Mouse (Mus musculus): ENCODE measurements at regions not wholly inside any gene's neighbourhood (a gene's known extent, or its start where the extent isn't known, plus 50 kb on each side); places are given as distances from the start of the nearest gene placed in this dataset.
A peak's percentile ranks its signal among the peaks of the same experiment; 100 is the strongest.

GRCm38 (mm10) chr3:21524426-21524937, 552.0 kb upstream of the Tbl1xr1 start:
- H3K4me1 ChIP-seq (ENCODE audit: control insufficient read depth, insufficient read depth, low read length): no peaks in the 10 kb centered on the region
- no peak overlapping the region for H3K4me3 ChIP-seq (ENCODE audit: low read length)
- ATAC-seq: no peak
- H3K9me3 ChIP-seq (ENCODE audit: control insufficient read depth, low read length): no peaks in the 10 kb centered on the region
- 50% methylated on average over 1 of the region's 1 CpGs for WGBS
- H3K9ac ChIP-seq (ENCODE audit: low read depth, low read length): no peak overlapping the region
- no peaks in the 10 kb centered on the region for H3K27me3 ChIP-seq (replicated peaks; ENCODE audit: control insufficient read depth, insufficient read depth, low read length)
- H3K4me2 ChIP-seq (ENCODE audit: low read depth, low read length): no peak overlapping the region
- H3K36me3 ChIP-seq (ENCODE audit: control insufficient read depth, insufficient read depth, low read length): no peaks in the 10 kb centered on the region
- no peak overlapping the region for H3K27ac ChIP-seq (ENCODE audit: low read length)

DNA sequence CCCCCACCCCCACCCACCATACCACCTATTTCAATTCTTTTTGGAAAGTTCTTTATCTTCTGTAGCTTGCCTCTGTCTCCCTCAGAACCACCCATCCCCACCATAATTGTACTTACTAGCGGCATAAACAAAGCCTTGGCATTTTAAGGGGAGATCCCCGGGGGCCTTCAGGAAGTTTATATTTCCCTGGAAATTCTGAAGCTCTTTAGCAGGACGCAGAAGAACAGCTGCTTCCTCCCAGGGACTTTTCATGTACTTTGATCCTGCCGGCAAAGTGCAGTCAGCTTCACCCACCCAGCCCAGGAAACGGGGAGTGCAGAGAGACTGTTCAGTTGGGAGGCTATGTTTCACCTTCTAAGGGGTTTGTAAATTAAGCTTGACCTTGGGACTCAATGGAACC, 545.6 kb upstream of the Tbl1xr1 start:
- ATAC-seq: peak; percentile 62
- no peak overlapping the region for H3K4me3 ChIP-seq (ENCODE audit: low read length)

GRCm38 (mm10) chr3:21539138-21539537, 537.3 kb upstream of the Tbl1xr1 start:
- H3K4me3 ChIP-seq (ENCODE audit: low read length): no peak overlapping the region
- no peaks in the 10 kb centered on the region for H3K36me3 ChIP-seq (ENCODE audit: control insufficient read depth, insufficient read depth, low read length)
- no peak for ATAC-seq
- no peak overlapping the region for H3K4me2 ChIP-seq (ENCODE audit: low read depth, low read length)
- no peaks in the 10 kb centered on the region for H3K4me1 ChIP-seq (ENCODE audit: control insufficient read depth, insufficient read depth, low read length)
- 64% methylated on average over 2 of the region's 2 CpGs for WGBS
- no peak overlapping the region for H3K27ac ChIP-seq (ENCODE audit: low read length)
- H3K9me3 ChIP-seq (ENCODE audit: control insufficient read depth, low read length): no peaks in the 10 kb centered on the region
- H3K27me3 ChIP-seq (replicated peaks; ENCODE audit: control insufficient read depth, insufficient read depth, low read length): no peaks in the 10 kb centered on the region
- no peak overlapping the region for H3K9ac ChIP-seq (ENCODE audit: low read depth, low read length)

More for the DNA sequence above, 545.6 kb upstream of the Tbl1xr1 start:
- Histone ChIP-seq H3K4me1 (ENCODE audit: control insufficient read depth, insufficient read depth, low read length) (peaks cover 3% of the 10 kb centered on the region; the same call in 1 of the 2 replicates), H3K9ac (ENCODE audit: low read depth, low read length) (no peak overlapping the region), H3K9me3 (ENCODE audit: control insufficient read depth, low read length) (no peaks in the 10 kb centered on the region), H3K27ac (ENCODE audit: low read length) (no peak overlapping the region), H3K4me2 (ENCODE audit: low read depth, low read length) (no peak overlapping the region), H3K36me3 (ENCODE audit: control insufficient read depth, insufficient read depth, low read length) (no peaks in the 10 kb centered on the region), H3K27me3 (replicated peaks; ENCODE audit: control insufficient read depth, insufficient read depth, low read length) (no peaks in the 10 kb centered on the region)
- 27% methylated on average over 5 of the region's 5 CpGs for WGBS

- ATAC-seq: no peak
- WGBS: 47% methylated on average over 2 of the region's 2 CpGs
- H3K9ac ChIP-seq (ENCODE audit: low read depth, low read length): no peak overlapping the region
These were observed 532.0 kb upstream of the Tbl1xr1 start for GRCm38 (mm10) chr3:21544456-21544855.

GRCm38 (mm10) chr3:21545156-21545893, 531.1 kb upstream of the Tbl1xr1 start:
- Histone ChIP-seq H3K4me2 (ENCODE audit: low read depth, low read length) (no peak overlapping the region), H3K36me3 (ENCODE audit: control insufficient read depth, insufficient read depth, low read length) (no peaks in the 10 kb centered on the region), H3K9ac (ENCODE audit: low read depth, low read length) (no peak overlapping the region), H3K27me3 (replicated peaks; ENCODE audit: control insufficient read depth, insufficient read depth, low read length) (no peaks in the 10 kb centered on the region), H3K27ac (ENCODE audit: low read length) (no peak overlapping the region), H3K9me3 (ENCODE audit: control insufficient read depth, low read length) (no peaks in the 10 kb centered on the region), H3K4me3 (ENCODE audit: low read length) (no peak overlapping the region), H3K4me1 (ENCODE audit: control insufficient read depth, insufficient read depth, low read length) (no peaks in the 10 kb centered on the region)
- WGBS: 52% methylated on average over 5 of the region's 5 CpGs
- ATAC-seq: no peak

More at GRCm38 (mm10) chr3:21544456-21544855, 532.0 kb upstream of the Tbl1xr1 start:
- Histone ChIP-seq H3K36me3 (ENCODE audit: control insufficient read depth, insufficient read depth, low read length) (no peaks in the 10 kb centered on the region), H3K4me3 (ENCODE audit: low read length) (no peak overlapping the region), H3K4me1 (ENCODE audit: control insufficient read depth, insufficient read depth, low read length) (no peaks in the 10 kb centered on the region), H3K27me3 (replicated peaks; ENCODE audit: control insufficient read depth, insufficient read depth, low read length) (no peaks in the 10 kb centered on the region), H3K9me3 (ENCODE audit: control insufficient read depth, low read length) (no peaks in the 10 kb centered on the region), H3K27ac (ENCODE audit: low read length) (no peak overlapping the region), H3K4me2 (ENCODE audit: low read depth, low read length) (no peak overlapping the region)

DNA sequence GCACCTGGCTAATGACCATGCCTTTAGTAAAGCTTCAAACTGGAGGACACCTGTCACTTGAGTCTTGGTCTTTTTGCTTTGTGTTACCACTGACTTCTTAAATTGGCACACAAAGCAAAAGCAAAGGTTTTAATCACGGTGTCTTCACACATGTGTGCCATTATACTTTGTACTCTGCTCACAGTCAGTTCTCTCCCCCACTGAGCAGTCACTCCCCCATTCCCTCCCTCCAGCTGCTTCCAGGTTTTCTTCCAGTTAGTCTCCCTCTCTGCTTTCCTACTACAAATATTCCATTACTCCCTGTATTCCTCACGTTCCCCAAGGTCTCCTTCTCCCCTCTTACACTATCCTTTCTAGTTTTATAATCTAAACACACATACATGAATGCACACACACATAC, 530.0 kb upstream of the Tbl1xr1 start:
- Histone ChIP-seq H3K9ac (ENCODE audit: low read depth, low read length) (no peak overlapping the region), H3K36me3 (ENCODE audit: control insufficient read depth, insufficient read depth, low read length) (no peaks in the 10 kb centered on the region), H3K4me3 (ENCODE audit: low read length) (no peak overlapping the region), H3K4me2 (ENCODE audit: low read depth, low read length) (no peak overlapping the region), H3K4me1 (ENCODE audit: control insufficient read depth, insufficient read depth, low read length) (no peaks in the 10 kb centered on the region), H3K27me3 (replicated peaks; ENCODE audit: control insufficient read depth, insufficient read depth, low read length) (no peaks in the 10 kb centered on the region), H3K9me3 (ENCODE audit: control insufficient read depth, low read length) (no peaks in the 10 kb centered on the region), H3K27ac (ENCODE audit: low read length) (no peak overlapping the region)
- WGBS: 55% methylated on average over 2 of the region's 2 CpGs
- ATAC-seq: no peak

DNA sequence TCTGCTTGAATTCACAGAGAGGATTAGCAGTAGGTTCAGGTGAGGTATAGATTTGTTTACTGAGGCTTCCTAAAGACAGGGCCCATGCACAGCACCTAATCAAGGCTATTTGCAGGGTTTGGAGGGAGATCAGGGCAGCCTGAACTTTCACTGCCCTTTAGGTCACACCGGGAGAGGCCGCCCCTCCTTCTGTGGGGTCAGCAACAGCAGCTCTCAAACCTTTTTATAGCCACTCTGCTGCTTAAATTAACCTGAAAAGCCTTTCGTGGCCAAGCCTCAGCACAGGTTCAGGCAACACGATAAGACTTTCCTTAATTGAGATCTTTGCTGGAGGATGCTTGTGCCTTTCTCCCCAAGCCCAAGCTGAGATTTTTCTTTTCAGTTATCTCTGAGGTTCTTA, 526.8 kb upstream of the Tbl1xr1 start:
- ATAC-seq: no peak

GRCm38 (mm10) chr3:21553159-21553758, 523.2 kb upstream of the Tbl1xr1 start:
- H3K27ac ChIP-seq (ENCODE audit: low read length): no peak overlapping the region
- H3K4me3 ChIP-seq (ENCODE audit: low read length): no peak overlapping the region
- no peaks in the 10 kb centered on the region for H3K36me3 ChIP-seq (ENCODE audit: control insufficient read depth, insufficient read depth, low read length)
- no peak overlapping the region for H3K4me2 ChIP-seq (ENCODE audit: low read depth, low read length)
- no peaks in the 10 kb centered on the region for H3K4me1 ChIP-seq (ENCODE audit: control insufficient read depth, insufficient read depth, low read length)
- 54% methylated on average over 3 of the region's 3 CpGs for WGBS
- H3K27me3 ChIP-seq (replicated peaks; ENCODE audit: control insufficient read depth, insufficient read depth, low read length): no peaks in the 10 kb centered on the region
- no peaks in the 10 kb centered on the region for H3K9me3 ChIP-seq (ENCODE audit: control insufficient read depth, low read length)
- H3K9ac ChIP-seq (ENCODE audit: low read depth, low read length): no peak overlapping the region
- peak; percentile 94 for ATAC-seq

More for the DNA sequence above, 526.8 kb upstream of the Tbl1xr1 start:
- Histone ChIP-seq H3K27me3 (replicated peaks; ENCODE audit: control insufficient read depth, insufficient read depth, low read length) (no peaks in the 10 kb centered on the region), H3K4me1 (ENCODE audit: control insufficient read depth, insufficient read depth, low read length) (no peaks in the 10 kb centered on the region), H3K27ac (ENCODE audit: low read length) (no peak overlapping the region), H3K9me3 (ENCODE audit: control insufficient read depth, low read length) (no peaks in the 10 kb centered on the region), H3K36me3 (ENCODE audit: control insufficient read depth, insufficient read depth, low read length) (no peaks in the 10 kb centered on the region), H3K9ac (ENCODE audit: low read depth, low read length) (no peak overlapping the region), H3K4me2 (ENCODE audit: low read depth, low read length) (no peak overlapping the region), H3K4me3 (ENCODE audit: low read length) (no peak overlapping the region)
- WGBS: 24% methylated on average over 4 of the region's 4 CpGs

DNA sequence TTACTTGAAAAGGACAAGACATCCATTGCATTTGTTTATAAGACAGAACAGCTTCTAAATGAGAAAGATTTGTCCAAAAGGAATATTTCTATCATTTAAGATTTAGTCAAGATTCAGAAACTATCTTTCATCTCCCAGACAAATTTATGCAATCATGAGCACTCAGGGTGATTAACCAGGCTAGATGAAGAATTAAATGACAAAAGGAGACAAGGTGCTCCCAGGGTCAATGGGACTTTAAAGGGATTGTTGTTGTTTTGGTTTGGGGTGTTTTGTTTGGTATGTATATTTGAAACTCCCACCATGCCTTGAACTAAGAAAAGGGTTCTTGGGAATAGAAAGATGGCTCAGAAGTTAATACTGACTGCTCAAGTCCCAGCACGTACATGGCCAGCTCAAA, 522.6 kb upstream of the Tbl1xr1 start:
- no peak overlapping the region for H3K9ac ChIP-seq (ENCODE audit: low read depth, low read length)
- no peak overlapping the region for H3K4me3 ChIP-seq (ENCODE audit: low read length)
- H3K4me2 ChIP-seq (ENCODE audit: low read depth, low read length): no peak overlapping the region
- no peak for ATAC-seq
- no peaks in the 10 kb centered on the region for H3K4me1 ChIP-seq (ENCODE audit: control insufficient read depth, insufficient read depth, low read length)
- no peaks in the 10 kb centered on the region for H3K27me3 ChIP-seq (replicated peaks; ENCODE audit: control insufficient read depth, insufficient read depth, low read length)
- H3K36me3 ChIP-seq (ENCODE audit: control insufficient read depth, insufficient read depth, low read length): no peaks in the 10 kb centered on the region
- H3K9me3 ChIP-seq (ENCODE audit: control insufficient read depth, low read length): no peaks in the 10 kb centered on the region
- WGBS: 74% methylated on average over 1 of the region's 1 CpGs
- no peak overlapping the region for H3K27ac ChIP-seq (ENCODE audit: low read length)
